Mouse (Mus musculus) heart, postnatal 4 days (tissue): ENCODE data around the gene Map3k12. TPM values are rescaled to one million over a fixed set of nuclear protein-coding genes. Genes with fewer than 3 reads are reported as not detected.

ENCODE experiments used
- DNase-seq: peaks from one replicate; pipeline ENCODE4 v3.0.0; 2021
- total RNA-seq, 2 experiments: library from RNA; stranded (reverse); gene quantifications; 2 replicates each; pipeline ENCODE4 v1.2.3; 2021

The Map3k12 gene
- total RNA-seq, 2 experiments from 2014 or later = 5.4 to 6.1 TPM

DNA sequence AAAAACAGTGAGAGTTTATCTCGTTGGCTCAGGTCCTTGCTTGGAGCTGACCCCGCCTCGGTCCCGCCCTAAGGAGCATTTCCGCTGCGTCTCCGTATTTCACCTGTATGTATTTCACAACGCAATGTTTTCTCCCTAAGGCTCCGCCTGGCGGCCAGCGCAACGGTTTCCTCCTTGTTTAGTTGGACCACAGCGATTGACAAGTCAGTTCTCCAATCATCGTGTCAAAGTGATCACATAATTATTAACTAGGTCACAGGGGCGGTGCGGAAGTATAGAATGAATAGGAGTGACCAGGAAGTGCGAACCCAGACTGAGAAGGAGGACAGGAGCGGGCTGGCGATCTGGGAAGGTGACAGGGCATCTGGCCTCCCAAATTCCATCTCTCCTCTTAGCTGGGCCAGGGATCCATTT lies 58.0 kb downstream of the Map3k12 start, which contains the start of gene Prr13:
Gene Prr13, plus strand, starts transcription at position 125 of the 414 bp plus-strand sequence.
- DNase-seq = peak; percentile 91

DNA sequence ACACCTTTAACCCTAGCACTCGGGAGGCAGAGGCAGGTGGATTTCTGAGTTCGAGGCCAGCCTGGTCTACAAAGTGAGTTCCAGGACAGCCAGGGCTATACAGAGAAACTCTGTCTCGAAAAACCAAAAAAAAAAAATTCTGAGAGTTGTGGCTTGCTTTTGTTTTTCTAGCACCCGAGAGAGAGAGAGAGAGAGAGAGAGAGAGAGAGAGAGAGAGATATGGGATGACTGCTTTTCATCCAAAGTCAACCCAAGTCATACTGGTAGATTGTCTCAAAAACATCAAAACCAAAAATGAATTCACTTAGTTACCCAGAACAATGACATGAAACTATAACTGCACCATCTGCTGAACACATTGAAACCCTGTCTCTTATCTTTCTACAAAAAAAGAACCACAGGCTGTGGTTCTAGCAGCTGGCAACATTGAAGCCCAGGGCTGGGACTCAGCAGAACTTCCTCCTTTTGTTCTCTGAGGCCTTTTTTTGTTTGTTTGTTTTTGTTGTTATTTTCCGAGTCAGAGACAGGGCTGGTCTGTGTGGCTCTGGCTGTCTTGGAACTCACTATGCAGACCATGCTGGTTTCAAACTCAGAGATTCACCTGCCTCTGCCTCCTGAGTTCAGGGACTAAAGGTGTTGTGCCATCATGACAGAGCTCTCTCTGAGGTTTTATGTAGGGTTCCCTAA lies 58.7 kb downstream of the Map3k12 start:
- DNase-seq = no peak

- no peak for DNase-seq
These were observed 60.9 kb downstream of the Map3k12 start for GRCm38 (mm10) chr15:102455993-102456392.

- no peak for DNase-seq
These were observed 65.0 kb downstream of the Map3k12 start for GRCm38 (mm10) chr15:102451666-102452430.

- no peak for DNase-seq
These were observed 65.9 kb downstream of the Map3k12 start for GRCm38 (mm10) chr15:102450928-102451327.

- DNase-seq = no peak
These were observed 67.5 kb downstream of the Map3k12 start for GRCm38 (mm10) chr15:102449366-102449765.

Other genes with a start within 250 kb of the Map3k12 start
- not detected for gene Gm9918, start 246.5 kb downstream of the Map3k12 start, total RNA-seq
- gene Mfsd5, start 237.6 kb downstream of the Map3k12 start, total RNA-seq = 10 to 100 TPM; 21.1 to 22.7 TPM
- gene Espl1, start 220.8 kb downstream of the Map3k12 start, total RNA-seq = 10 to 100 TPM; 23.2 to 28.2 TPM
- gene Pfdn5, start 190.9 kb downstream of the Map3k12 start, total RNA-seq = 100 to 1,000 TPM; 334 to 351 TPM
- 10 to 100 TPM; 31.8 to 37.3 TPM for gene Myg1, start 185.4 kb downstream of the Map3k12 start, total RNA-seq
- gene Aaas, start 166.3 kb downstream of the Map3k12 start, total RNA-seq = 10 to 100 TPM; 29.2 to 30.0 TPM
- gene Sp7, start 149.9 kb downstream of the Map3k12 start, total RNA-seq = not detected
- 10 to 100 TPM; 55.5 to 74.3 TPM for gene Sp1, start 110.9 kb downstream of the Map3k12 start, total RNA-seq
- 1 to 10 TPM in 1 of 2 experiments, under 1 TPM in 1; 0.77 to 1.6 TPM for gene Amhr2, start 71.7 kb downstream of the Map3k12 start, total RNA-seq
- gene Prr13, start 58.0 kb downstream of the Map3k12 start, total RNA-seq = 10 to 100 TPM; 26.4 to 28.0 TPM
- 100 to 1,000 TPM; 703 to 721 TPM for gene Pcbp2, start 46.5 kb downstream of the Map3k12 start, total RNA-seq
- gene Gm10337, start 13.3 kb downstream of the Map3k12 start, total RNA-seq = 1 to 10 TPM in 1 of 2 experiments, not detected in 1; 7.3 TPM
- 10 to 100 TPM; 58.6 to 58.9 TPM for gene Tarbp2, start 1.1 kb upstream of the Map3k12 start, total RNA-seq
- gene Npff, start 7.9 kb upstream of the Map3k12 start, total RNA-seq = 1 to 10 TPM; 2.6 to 3.0 TPM
- 1 to 10 TPM in 1 of 2 experiments, not detected in 1; 1.9 TPM for gene Gm28047, start 108.0 kb upstream of the Map3k12 start, total RNA-seq
- 10 to 100 TPM; 68.7 to 69.2 TPM for gene Atf7, start 108.4 kb upstream of the Map3k12 start, total RNA-seq
- 10 to 100 TPM; 34.9 to 35.2 TPM for gene Atp5g2, start 155.3 kb upstream of the Map3k12 start, total RNA-seq
- gene Calcoco1, start 205.1 kb upstream of the Map3k12 start, total RNA-seq = 10 to 100 TPM; 65.6 to 71.0 TPM